Mouse (Mus musculus) CH12.LX (cell line): ENCODE data around the gene Pcgf1. TPM values are rescaled to one million over a fixed set of nuclear protein-coding genes. Genes with fewer than 3 reads are reported as not detected.

Experiments used
- DNase-seq: peaks from one replicate; pipeline ENCODE4 v3.0.0-alpha.2; 2013; ENCODE audit errors: extremely low read depth
- H3K27ac ChIP-seq: 2 replicates; pipeline ENCODE4 v1.5.1; 2012; ENCODE audit warnings: low read depth, mild to moderate bottlenecking, control low read depth, moderate library complexity; ENCODE audit not compliant: insufficient read depth
- H3K27me3 ChIP-seq: replicated peaks from 2 replicates; pipeline ENCODE3; 2012; ENCODE audit warnings: inconsistent platforms
- H3K36me3 ChIP-seq, 2 experiments: replicated peaks in 1 of 2; 2 replicates each; pipeline versions ENCODE3 to v1.6.1; 2012; ENCODE audit warnings: inconsistent platforms in 1 of 2, low read length in 1 of 2, mild to moderate bottlenecking in 1 of 2, mixed read lengths in 1 of 2, moderate library complexity in 1 of 2; ENCODE audit not compliant: control insufficient read depth in 1 of 2, insufficient read depth in 1 of 2
- H3K4me1 ChIP-seq, 2 experiments: 2 replicates each; pipeline ENCODE4 v1.6.1; 2012; ENCODE audit warnings: inconsistent platforms in 1 of 2, moderate library complexity in 1 of 2; ENCODE audit not compliant: insufficient read depth in 2 of 2, control insufficient read depth in 1 of 2
- H3K4me2 ChIP-seq: 2 replicates; pipeline ENCODE4 v1.6.1; 2012; ENCODE audit warnings: low read depth, mild to moderate bottlenecking, control low read depth; ENCODE audit not compliant: poor library complexity, insufficient read depth, severe bottlenecking
- H3K4me3 ChIP-seq, 3 experiments: fragments of 150-350 bp in 1 of 3; sonication (generic) in 1 of 3; replicated peaks in 1 of 3; 2 replicates each; pipeline versions ENCODE3 to v1.5.1; 2011 to 2012; ENCODE audit warnings: low read depth in 2 of 3, low read length in 2 of 3, mild to moderate bottlenecking in 2 of 3, moderate library complexity in 2 of 3, control low read depth in 1 of 3, improper control_type of control experiment in 1 of 3, inconsistent platforms in 1 of 3, mixed read lengths in 1 of 3; ENCODE audit not compliant: poor library complexity in 1 of 3
- H3K79me2 ChIP-seq: replicated peaks from 2 replicates; pipeline ENCODE4 v1.6.1; 2012; ENCODE audit warnings: mild to moderate bottlenecking, moderate library complexity; ENCODE audit not compliant: control insufficient read depth, poor library complexity, insufficient read depth, severe bottlenecking; ENCODE audit errors: extremely low read depth
- H3K9ac ChIP-seq: 2 replicates; pipeline ENCODE4 v1.6.1; 2012; ENCODE audit warnings: low read depth, mild to moderate bottlenecking, control low read depth, moderate library complexity; ENCODE audit not compliant: insufficient read depth
- H3K9me3 ChIP-seq: replicated peaks from 2 replicates; pipeline ENCODE3; 2012; ENCODE audit warnings: low read length, inconsistent platforms, mixed read lengths
- BHLHE40 ChIP-seq: IDR thresholded peaks from 2 replicates; pipeline ENCODE4 v1.6.1; 2011; ENCODE audit warnings: mild to moderate bottlenecking, low read depth, low read length, improper control_type of control experiment
- CHD1 ChIP-seq: IDR thresholded peaks from 2 replicates; pipeline ENCODE4 v1.6.1; 2012; ENCODE audit warnings: low read depth, low read length, improper control_type of control experiment, inconsistent platforms
- CTCF ChIP-seq, 2 experiments: IDR thresholded peaks in 1 of 2; conservative IDR thresholded peaks in 1 of 2; 2 replicates each; pipeline ENCODE4 v1.5.1; 2011 to 2012; ENCODE audit warnings: low read depth in 2 of 2, low read length in 2 of 2, improper control_type of control experiment in 1 of 2, inconsistent platforms in 1 of 2, mild to moderate bottlenecking in 1 of 2, moderate library complexity in 1 of 2
- E2F4 ChIP-seq: IDR thresholded peaks from 2 replicates; pipeline ENCODE4 v1.6.1; 2011; ENCODE audit warnings: low read depth, low read length, improper control_type of control experiment; ENCODE audit not compliant: insufficient replicate concordance
- EP300 ChIP-seq: IDR thresholded peaks from 2 replicates; pipeline ENCODE4 v1.6.1; 2011; ENCODE audit warnings: low read length, improper control_type of control experiment
- ETS1 ChIP-seq: conservative IDR thresholded peaks from 2 replicates; pipeline ENCODE4 v1.6.1; 2012; ENCODE audit warnings: low read depth, mild to moderate bottlenecking, inconsistent platforms, low read length, improper control_type of control experiment, moderate library complexity
- HCFC1 ChIP-seq: IDR thresholded peaks from 2 replicates; pipeline ENCODE4 v1.6.1; 2012; ENCODE audit warnings: low read depth, mild to moderate bottlenecking, inconsistent platforms, low read length, improper control_type of control experiment
- IRF4 ChIP-seq: IDR thresholded peaks from 2 replicates; pipeline ENCODE4 v1.6.1; 2014; ENCODE audit warnings: low read depth, mild to moderate bottlenecking, inconsistent platforms, low read length, improper control_type of control experiment
- JUN ChIP-seq: IDR thresholded peaks from 2 replicates; pipeline ENCODE4 v1.6.1; 2011; ENCODE audit warnings: low read depth, mild to moderate bottlenecking, low read length, improper control_type of control experiment, moderate library complexity; ENCODE audit not compliant: insufficient read depth
- KAT2A ChIP-seq: IDR thresholded peaks from 2 replicates; pipeline ENCODE4 v1.6.1; 2012; ENCODE audit warnings: low read length, improper control_type of control experiment, inconsistent platforms; ENCODE audit not compliant: insufficient replicate concordance
- MAFK ChIP-seq: IDR thresholded peaks from 2 replicates; pipeline ENCODE4 v1.6.1; 2011; ENCODE audit warnings: low read length, improper control_type of control experiment; ENCODE audit not compliant: insufficient replicate concordance
- MAX ChIP-seq: IDR thresholded peaks from 2 replicates; pipeline ENCODE4 v1.6.1; 2011; ENCODE audit warnings: low read length, improper control_type of control experiment
- MEF2A ChIP-seq: IDR thresholded peaks from 2 replicates; pipeline ENCODE4 v1.6.1; 2014; ENCODE audit warnings: low read depth, mild to moderate bottlenecking, inconsistent platforms, low read length, improper control_type of control experiment, borderline replicate concordance
- MXI1 ChIP-seq: IDR thresholded peaks from 2 replicates; pipeline ENCODE4 v1.6.1; 2011; ENCODE audit warnings: mild to moderate bottlenecking, low read depth, low read length, improper control_type of control experiment
- NELFE ChIP-seq: IDR thresholded peaks from 2 replicates; pipeline ENCODE4 v1.6.1; 2011; ENCODE audit warnings: low read depth, low read length, improper control_type of control experiment
- NRF1 ChIP-seq: IDR thresholded peaks from 2 replicates; pipeline ENCODE4 v1.6.1; 2014; ENCODE audit warnings: low read depth, mild to moderate bottlenecking, inconsistent platforms, low read length, improper control_type of control experiment, moderate library complexity
- PAX5 ChIP-seq: IDR thresholded peaks from 2 replicates; pipeline ENCODE4 v1.6.1; 2012; ENCODE audit warnings: low read length, inconsistent platforms, mixed read lengths
- POLR2A ChIP-seq: IDR thresholded peaks from 2 replicates; pipeline ENCODE4 v1.6.1; 2011; ENCODE audit warnings: low read depth, mild to moderate bottlenecking, improper control_type of control experiment, low read length
- POLR2AphosphoS2 ChIP-seq: IDR thresholded peaks from 2 replicates; pipeline ENCODE4 v1.6.1; 2011; ENCODE audit warnings: low read depth, low read length, improper control_type of control experiment
- SIN3A ChIP-seq: IDR thresholded peaks from 2 replicates; pipeline ENCODE4 v1.6.1; 2012; ENCODE audit warnings: low read length, improper control_type of control experiment, inconsistent platforms
- SMC3 ChIP-seq: IDR thresholded peaks from 2 replicates; pipeline ENCODE4 v1.6.1; 2011; ENCODE audit warnings: low read depth, low read length, improper control_type of control experiment
- TBP ChIP-seq: conservative IDR thresholded peaks from 2 replicates; pipeline ENCODE4 v1.6.1; 2011; ENCODE audit warnings: low read depth, low read length, improper control_type of control experiment
- TCF12 ChIP-seq: IDR thresholded peaks from 2 replicates; pipeline ENCODE4 v1.6.1; 2014; ENCODE audit warnings: low read depth, mild to moderate bottlenecking, inconsistent platforms, low read length, improper control_type of control experiment
- UBTF ChIP-seq: IDR thresholded peaks from 2 replicates; pipeline ENCODE4 v1.6.1; 2012; ENCODE audit warnings: low read depth, mild to moderate bottlenecking, inconsistent platforms, low read length, improper control_type of control experiment, moderate library complexity
- USF1 ChIP-seq: IDR thresholded peaks from 2 replicates; pipeline ENCODE4 v1.6.1; 2014; ENCODE audit warnings: low read depth, mild to moderate bottlenecking, inconsistent platforms, low read length, improper control_type of control experiment
- USF2 ChIP-seq: conservative IDR thresholded peaks from 2 replicates; pipeline ENCODE4 v1.6.1; 2011; ENCODE audit warnings: low read depth, low read length, improper control_type of control experiment
- ZC3H11A ChIP-seq: IDR thresholded peaks from 2 replicates; pipeline ENCODE4 v1.6.1; 2012; ENCODE audit warnings: low read depth, mild to moderate bottlenecking, inconsistent platforms, low read length, improper control_type of control experiment
- ZKSCAN1 ChIP-seq: IDR thresholded peaks from 2 replicates; pipeline ENCODE4 v1.6.1; 2012; ENCODE audit warnings: low read depth, inconsistent platforms, low read length, improper control_type of control experiment, borderline replicate concordance
- ZMIZ1 ChIP-seq: IDR thresholded peaks from 2 replicates; pipeline ENCODE4 v1.6.1; 2012; ENCODE audit warnings: low read depth, mild to moderate bottlenecking, inconsistent platforms, low read length, improper control_type of control experiment
- ZNF384 ChIP-seq: IDR thresholded peaks from 2 replicates; pipeline ENCODE4 v1.6.1; 2012; ENCODE audit warnings: low read depth, low read length, improper control_type of control experiment, inconsistent platforms
- dilution Hi-C: fragments of 300-500 bp; cut with MboI; formaldehyde crosslinking; loops from 2 replicates; pipeline ENCODE4 v1.14.3; 2020; ENCODE audit warnings: low sequenced_read_pairs; ENCODE audit not compliant: extremely low pct_unique_long_range_greater_than_20kb, extremely low pct_ligation_motif_present
- in situ Hi-C: fragments of 300-500 bp; cut with MboI; formaldehyde crosslinking; loops from 3 replicates; pipeline ENCODE4 v1.14.3; 2019; ENCODE audit warnings: low sequenced_read_pairs, low pct_ligation_motif_present, low pct_unique_long_range_greater_than_20kb, mixed read lengths
- polyA plus RNA-seq: library from polyadenylated mRNA; unstranded; fragments of >175 nt; gene quantifications from 2 replicates; pipeline ENCODE4 v1.2.1, GENCODE M21; 2012; ENCODE audit warnings: low read depth; ENCODE audit not compliant: insufficient read length
- total RNA-seq, 2 experiments: library from RNA; depleted of rRNA; stranded (reverse); fragments of 300-350 nt in 1 of 2; fragments of >200 nt in 1 of 2; gene quantifications; 2 replicates each; pipeline ENCODE4 v1.2.3; 2012 to 2014

The Pcgf1 gene
- total and polyA plus RNA-seq, 3 experiments: 12.4 to 16.6 (median 12.5) TPM

DNA sequence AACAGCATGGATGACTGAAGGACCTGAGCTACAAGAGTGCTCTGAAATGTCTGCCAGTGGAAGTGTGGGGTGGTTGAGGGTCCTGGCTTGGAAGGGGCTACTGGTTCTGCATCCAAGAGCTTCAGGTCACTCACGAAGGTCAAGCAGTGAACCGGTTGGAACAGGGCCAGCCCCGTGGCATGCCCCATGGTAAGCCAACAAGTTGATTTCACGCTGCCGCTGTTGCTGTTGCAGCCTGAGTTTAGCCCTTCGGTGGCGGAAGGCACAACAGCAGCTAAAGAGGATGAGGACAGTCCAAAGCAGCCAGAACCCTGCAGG, 42.0 kb downstream of the Pcgf1 start:
- Histone ChIP-seq H3K27me3 (no peaks in the 10 kb centered on the region), H3K9me3 (no peaks in the 10 kb centered on the region), H3K9ac (no peak overlapping the region), H3K27ac (no peak overlapping the region), H3K4me1 (peaks cover 27 to 75% of the 10 kb centered on the region in 2 experiments), H3K79me2 (peaks cover 14% of the 10 kb centered on the region; the same call in 1 of the 2 replicates), H3K4me3 (no peak overlapping the region), H3K4me2 (no peak overlapping the region), H3K36me3 (peaks cover 18 to 38% of the 10 kb centered on the region in 2 experiments)
- no peak for TF ChIP-seq HCFC1
- TF ChIP-seq ETS1: no peak
- no peak for TF ChIP-seq JUN
- no peak for TF ChIP-seq CHD1
- TF ChIP-seq MAX: no peak
- TF ChIP-seq MAFK: no peak
- TF ChIP-seq IRF4: no peak
- no peak for TF ChIP-seq TCF12
- no peak for TF ChIP-seq ZC3H11A
- no peak for TF ChIP-seq KAT2A
- no peak for TF ChIP-seq USF2
- TF ChIP-seq POLR2AphosphoS2: no peak; the same call in 1 of the 2 replicates
- no peak for TF ChIP-seq PAX5
- in situ Hi-C loops (loop anchor here (5.0 kb wide), 1 partner anchor 38 kb away; the partner anchor contains the start of genes 1700003E16Rik and Wdr54), dilution Hi-C loops (no loop called here)
- no peak for DNase-seq

DNA sequence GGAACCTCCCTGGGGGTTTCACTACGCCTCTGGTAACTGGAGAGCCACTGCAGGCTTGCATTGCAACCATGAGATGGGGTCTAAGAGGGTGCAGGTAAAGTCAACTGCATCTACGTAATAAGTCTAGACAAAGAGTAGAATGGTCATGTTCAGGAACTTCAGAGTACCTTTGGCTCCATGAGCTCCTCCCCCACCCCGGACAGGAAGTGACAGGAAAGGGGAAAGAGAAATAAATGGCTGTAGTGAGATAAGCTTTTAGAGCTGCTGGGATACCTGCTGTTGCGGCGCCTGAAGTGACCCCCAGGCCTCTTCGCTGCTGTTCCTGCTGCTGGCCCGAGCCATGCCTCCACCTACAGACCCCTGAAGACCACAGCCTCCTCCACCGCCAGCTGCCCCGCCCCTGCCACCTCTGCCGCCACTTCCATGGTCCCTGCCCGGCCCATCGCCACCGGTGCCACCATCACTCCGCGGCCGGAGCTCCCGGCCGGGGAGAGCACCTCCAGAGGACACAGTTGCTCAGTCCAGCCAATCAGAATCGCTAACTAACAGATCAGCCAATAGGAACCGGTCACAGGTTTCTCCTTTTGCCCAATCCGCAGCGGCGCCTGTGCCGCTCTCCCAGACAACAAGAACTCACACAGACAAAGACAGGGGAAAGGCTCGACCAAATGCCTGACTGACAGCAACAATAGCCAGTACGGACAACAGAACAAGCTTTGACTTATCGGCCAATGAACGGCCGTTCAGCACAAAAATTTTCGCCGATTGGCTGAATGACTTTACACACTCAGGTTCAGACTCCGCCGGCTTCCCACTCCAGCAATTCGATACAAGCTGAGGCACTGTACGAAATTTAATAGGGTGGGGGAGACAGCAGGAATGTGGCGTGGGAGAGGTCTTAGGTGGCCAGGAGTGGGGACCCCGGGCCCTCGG, 43.5 kb downstream of the Pcgf1 start, which contains the start of gene Wbp1:
Gene Wbp1 (minus strand): TSS at position 630 of the 933 bp plus-strand sequence.
- in situ Hi-C loops (no loop called here), dilution Hi-C loops (no loop called here)
- peaks cover 6% of the 10 kb centered on the region; the same call in 1 of the 2 replicates for H3K79me2 ChIP-seq
- no peaks in the 10 kb centered on the region for H3K27me3 ChIP-seq
- H3K9me3 ChIP-seq: no peaks in the 10 kb centered on the region
- H3K9ac ChIP-seq: peak within 1 kb of the TSS; percentile 59
- peak within 1 kb of the TSS; percentile 65 to 73 (median 67) for H3K4me3 ChIP-seq
- peak; percentile 99 for DNase-seq
- peak within 1 kb of the TSS; percentile 44 for H3K27ac ChIP-seq
- peak within 1 kb of the TSS; percentile 81 for H3K4me2 ChIP-seq
- H3K36me3 ChIP-seq: peaks cover 18 to 38% of the 10 kb centered on the region in 2 experiments
- H3K4me1 ChIP-seq: peaks cover 27 to 77% of the 10 kb centered on the region in 2 experiments
- TF ChIP-seq USF2 (no peak), MAFK (no peak), SMC3 (no peak), ZC3H11A (no peak), E2F4 (peak; percentile 61; the same call in 1 of the 2 replicates), JUN (no peak), EP300 (no peak), CHD1 (no peak), NELFE (peak; percentile 14), NRF1 (peak; percentile 56), ZKSCAN1 (no peak), ZNF384 (no peak), CTCF (conservative IDR thresholded peaks at IDR 0.05 in 1 of 2, IDR thresholded peaks at IDR 0.05 in 1 of 2; ENCODE audit: low read depth in 2 of 2, low read length in 2 of 2) (no peak), POLR2A (peak; percentile 83), ZMIZ1 (peak; percentile 93), BHLHE40 (no peak), TCF12 (peak; percentile 39; the same call in 1 of the 2 replicates), MEF2A (0 out of 2 replicates have a peak, but pooled peaks have one; percentile 32), PAX5 (no peak), UBTF (peak; percentile 58; the same call in 1 of the 2 replicates), SIN3A (no peak; the same call in none of the 2 replicates), MXI1 (peak; percentile 74; the same call in 1 of the 2 replicates), USF1 (peak; percentile 11; the same call in 1 of the 2 replicates), TBP (0 out of 2 replicates have a peak, but pooled peaks have one; percentile 44)
